Mouse (Mus musculus) midbrain, embryonic 13.5 days (tissue): ENCODE results near the gene Scamp5. TPM values are rescaled to one million over a fixed set of nuclear protein-coding genes. Genes with fewer than 3 reads are reported as not detected.

Source experiments
- ATAC-seq: fragments of 200-750 bp; cut with Nextera tagmentation; 2 replicates; pipeline ENCODE4 v1.8.0; 2017; ENCODE audit warnings: mild to moderate bottlenecking, moderate TSS enrichment, moderate library complexity
- H3K27ac ChIP-seq: fragments of 300-500 bp; sonication (generic); 2 replicates; pipeline ENCODE4 v1.5.1; 2015; ENCODE audit warnings: inconsistent platforms, mild to moderate bottlenecking, moderate library complexity
- H3K27me3 ChIP-seq: fragments of 300-500 bp; sonication (generic); 2 replicates; pipeline ENCODE4 v1.6.1; 2015; ENCODE audit warnings: mild to moderate bottlenecking, inconsistent platforms
- H3K36me3 ChIP-seq: fragments of 300-500 bp; sonication (generic); 2 replicates; pipeline ENCODE4 v1.6.1; 2015; ENCODE audit warnings: mild to moderate bottlenecking, inconsistent platforms
- H3K4me1 ChIP-seq: fragments of 300-500 bp; sonication (generic); replicated peaks from 2 replicates; pipeline ENCODE4 v1.6.1; 2015; ENCODE audit warnings: inconsistent platforms
- H3K4me2 ChIP-seq: fragments of 300-500 bp; sonication (generic); replicated peaks from 2 replicates; pipeline ENCODE4 v1.6.1; 2015; ENCODE audit warnings: moderate library complexity, mild to moderate bottlenecking, inconsistent platforms
- H3K4me3 ChIP-seq: fragments of 300-500 bp; sonication (generic); replicated peaks from 2 replicates; pipeline ENCODE4 v1.5.1; 2015; ENCODE audit warnings: mild to moderate bottlenecking, inconsistent platforms
- H3K9ac ChIP-seq: fragments of 300-500 bp; sonication (generic); replicated peaks from 2 replicates; pipeline ENCODE4 v1.6.1; 2015; ENCODE audit warnings: mild to moderate bottlenecking, inconsistent platforms
- H3K9me3 ChIP-seq: fragments of 300-500 bp; sonication (generic); 2 replicates; pipeline ENCODE4 v1.6.1; 2016; ENCODE audit warnings: mild to moderate bottlenecking, inconsistent platforms
- WGBS: fragments of 180-500 bp; shearing (Covaris S2); methylation state at CpG from one replicate; pipeline ENCODE4 v1.1.7; 2015; 5-methylcytosine and 5-hydroxymethylcytosine counted together
- polyA plus RNA-seq: library from polyadenylated mRNA; unstranded; fragments of >200 nt; fragmentation: Nextera tagmentation; extraction: Ambion mirVana; gene quantifications from 2 replicates; pipeline ENCODE4 v1.2.1, GENCODE M21; 2015

The Scamp5 gene
- polyA plus RNA-seq, 1 experiment from 2014 or later, result 90.9 TPM

- H3K9ac ChIP-seq, result no peak overlapping the region
- no peaks in the 10 kb centered on the region; the same call in 1 of the 2 replicates for H3K36me3 ChIP-seq
- no peak overlapping the region for H3K4me3 ChIP-seq
- no peaks in the 10 kb centered on the region for H3K27me3 ChIP-seq
- H3K9me3 ChIP-seq, result peaks cover 7% of the 10 kb centered on the region
- H3K4me2 ChIP-seq, result no peak overlapping the region
- WGBS, result 89% methylated on average over 5 of the region's 5 CpGs
- no peaks in the 10 kb centered on the region for H3K4me1 ChIP-seq
- ATAC-seq, result no peak
- no peak overlapping the region for H3K27ac ChIP-seq
Measured at GRCm38 (mm10) chr9:57404036-57404435, 63.8 kb downstream of the Scamp5 start.

GRCm38 (mm10) chr9:57402318-57403251 is 65.3 kb downstream of the Scamp5 start:
- Histone ChIP-seq H3K9ac (no peak overlapping the region), H3K4me3 (no peak overlapping the region)
- 90% methylated on average over 15 of the region's 15 CpGs for WGBS

GRCm38 (mm10) chr9:57398773-57399172 is 69.1 kb downstream of the Scamp5 start:
- Histone ChIP-seq H3K4me1 (no peaks in the 10 kb centered on the region), H3K9me3 (peaks cover 12% of the 10 kb centered on the region), H3K4me3 (no peak overlapping the region), H3K36me3 (no peaks in the 10 kb centered on the region; the same call in 1 of the 2 replicates), H3K27ac (no peak overlapping the region), H3K9ac (no peak overlapping the region), H3K4me2 (no peak overlapping the region), H3K27me3 (no peaks in the 10 kb centered on the region)
- 95% methylated on average over 2 of the region's 2 CpGs for WGBS
- no peak for ATAC-seq

More at GRCm38 (mm10) chr9:57402318-57403251, 65.3 kb downstream of the Scamp5 start:
- Histone ChIP-seq H3K27ac (no peak overlapping the region), H3K27me3 (no peaks in the 10 kb centered on the region), H3K4me2 (no peak overlapping the region), H3K4me1 (no peaks in the 10 kb centered on the region), H3K36me3 (no peaks in the 10 kb centered on the region; the same call in 1 of the 2 replicates), H3K9me3 (peaks cover 12% of the 10 kb centered on the region)
- no peak for ATAC-seq

- H3K36me3 ChIP-seq, result no peaks in the 10 kb centered on the region
- no peaks in the 10 kb centered on the region for H3K27me3 ChIP-seq
- no peak overlapping the region for H3K9ac ChIP-seq
- no peak overlapping the region for H3K4me3 ChIP-seq
- H3K4me2 ChIP-seq, result no peak overlapping the region
- 90% methylated on average over 1 of the region's 1 CpGs for WGBS
- no peak overlapping the region for H3K27ac ChIP-seq
- no peaks in the 10 kb centered on the region for H3K4me1 ChIP-seq
- ATAC-seq, result no peak
- H3K9me3 ChIP-seq, result no peaks in the 10 kb centered on the region
Measured at GRCm38 (mm10) chr9:57392892-57393291, 75.0 kb downstream of the Scamp5 start.

Other genes starting within 250 kb of the Scamp5 start
- not detected in 2 replicates for gene Trcg1, start 231.5 kb downstream of the Scamp5 start, polyA plus RNA-seq
- 4.4 and 5.6 TPM in 2 replicates for gene 1700017B05Rik, start 205.4 kb downstream of the Scamp5 start, polyA plus RNA-seq
- gene Ppcdc, start 27.9 kb downstream of the Scamp5 start, polyA plus RNA-seq, result 26.2 and 28.4 TPM in 2 replicates
- 19.5 and 27.6 TPM in 2 replicates for gene Rpp25, start 36.0 kb upstream of the Scamp5 start, polyA plus RNA-seq
- 809 and 819 TPM in 2 replicates for gene Cox5a, start 53.2 kb upstream of the Scamp5 start, polyA plus RNA-seq
- gene Fam219b, start 69.5 kb upstream of the Scamp5 start, polyA plus RNA-seq, result 23.2 and 24.2 TPM in 2 replicates
- 72.2 and 79.2 TPM in 2 replicates for gene Mpi, start 84.7 kb upstream of the Scamp5 start, polyA plus RNA-seq
- gene Scamp2, start 92.9 kb upstream of the Scamp5 start, polyA plus RNA-seq, result 54.2 and 57.5 TPM in 2 replicates
- gene Ulk3, start 121.4 kb upstream of the Scamp5 start, polyA plus RNA-seq, result 23.5 and 25.1 TPM in 2 replicates
- gene Cplx3, start 138.2 kb upstream of the Scamp5 start, polyA plus RNA-seq, result 2.2 and 3.3 TPM in 2 replicates
- gene Lman1l, start 152.7 kb upstream of the Scamp5 start, polyA plus RNA-seq, result not detected in 2 replicates
- gene Csk, start 185.6 kb upstream of the Scamp5 start, polyA plus RNA-seq, result 35.9 and 41.9 TPM in 2 replicates
- gene Cyp1a2, start 215.6 kb upstream of the Scamp5 start, polyA plus RNA-seq, result not detected in 2 replicates
- gene Cyp1a1, start 219.9 kb upstream of the Scamp5 start, polyA plus RNA-seq, result not detected in 2 replicates
- gene Edc3, start 240.5 kb upstream of the Scamp5 start, polyA plus RNA-seq, result 38.1 and 40.1 TPM in 2 replicates